Mouse (Mus musculus) inflammation-experienced regulatory T-cells, adult 6 months (primary cell): Measurements from ENCODE around the gene D930048N14Rik. TPM values are rescaled to one million over a fixed set of nuclear protein-coding genes. Genes with fewer than 3 reads are reported as not detected.
A peak's percentile ranks its signal among the peaks of the same experiment; 100 is the strongest.
"Not testable (repeated sequence)": the region's sequence is repeated elsewhere in the genome, so short reads cannot be mapped to it uniquely, and the experiment has no call there.

Experiments used
- ATAC-seq: one replicate; pipeline ENCODE4 v1.8.0; 2017
- polyA plus RNA-seq, 3 experiments: library from polyadenylated mRNA; unstranded; fragments of 100-300 nt; shearing (Covaris generic); gene quantifications; one replicate each; pipeline ENCODE4 v1.2.1; 2017

D930048N14Rik gene
- polyA plus RNA-seq, result 1 to 10 TPM in 2 of 3 experiments, under 1 TPM in 1; 0.86 to 1.5 (median 1.0) TPM

GRCm38 (mm10) chr11:51650691-51651515 lies at the start of gene D930048N14Rik, which contains the start of gene N4bp3:
TSS of gene D930048N14Rik (plus strand) at chr11:51650954.
TSS of gene N4bp3 (minus strand) at chr11:51650842.
- ATAC-seq, result peak; percentile 81

GRCm38 (mm10) chr11:51602253-51602652 lies 48.5 kb upstream of the D930048N14Rik start:
- ATAC-seq, result no peak

GRCm38 (mm10) chr11:51605602-51606446 lies 44.9 kb upstream of the D930048N14Rik start:
- peak; percentile 67 for ATAC-seq

GRCm38 (mm10) chr11:51606447-51607095 lies 44.2 kb upstream of the D930048N14Rik start, which contains the start of gene Hnrnpab:
TSS of gene Hnrnpab (minus strand) at chr11:51606847.
- ATAC-seq, result peak; percentile 86

- ATAC-seq, result no peak
These were observed 43.5 kb upstream of the D930048N14Rik start for GRCm38 (mm10) chr11:51607096-51607738.

GRCm38 (mm10) chr11:51609266-51609909 lies 41.4 kb upstream of the D930048N14Rik start:
- no peak for ATAC-seq

- not testable (repeated sequence) for ATAC-seq
These were observed 40.8 kb upstream of the D930048N14Rik start for GRCm38 (mm10) chr11:51609940-51610339.

- no peak for ATAC-seq
These were observed 36.5 kb upstream of the D930048N14Rik start for GRCm38 (mm10) chr11:51614256-51614655.

- no peak for ATAC-seq
These were observed 35.6 kb upstream of the D930048N14Rik start for GRCm38 (mm10) chr11:51615129-51615528.

GRCm38 (mm10) chr11:51615601-51616000 lies 35.2 kb upstream of the D930048N14Rik start:
- ATAC-seq, result peak; percentile 69

GRCm38 (mm10) chr11:51616113-51616512 lies 34.6 kb upstream of the D930048N14Rik start:
- ATAC-seq, result not testable (repeated sequence)

GRCm38 (mm10) chr11:51617693-51618092 lies 33.1 kb upstream of the D930048N14Rik start:
- ATAC-seq, result peak; percentile 22

GRCm38 (mm10) chr11:51618894-51619408 lies 31.8 kb upstream of the D930048N14Rik start:
- no peak for ATAC-seq

- peak; percentile 88 for ATAC-seq
These were observed 31.2 kb upstream of the D930048N14Rik start, which contains the start of gene Nhp2 for GRCm38 (mm10) chr11:51619409-51620060. TSS of gene Nhp2 (plus strand) at chr11:51619735.

- ATAC-seq, result no peak
These were observed 30.7 kb upstream of the D930048N14Rik start for GRCm38 (mm10) chr11:51620084-51620483.

GRCm38 (mm10) chr11:51621776-51622175 lies 29.0 kb upstream of the D930048N14Rik start:
- no peak for ATAC-seq

GRCm38 (mm10) chr11:51622971-51623491 lies 27.7 kb upstream of the D930048N14Rik start:
- no peak for ATAC-seq

- ATAC-seq, result no peak
These were observed 25.4 kb upstream of the D930048N14Rik start for GRCm38 (mm10) chr11:51625187-51625820.

GRCm38 (mm10) chr11:51627425-51627824 lies 23.3 kb upstream of the D930048N14Rik start:
- no peak for ATAC-seq

GRCm38 (mm10) chr11:51627907-51628306 lies 22.8 kb upstream of the D930048N14Rik start:
- ATAC-seq, result no peak
